Mouse (Mus musculus) brain, embryonic 14.5 days (tissue): Measurements from ENCODE around the gene Xpot.

Experiments
- CTCF ChIP-seq: fragments of 200-500 bp; IDR thresholded peaks from 2 replicates; pipeline ENCODE4 v1.5.1; 2012; ENCODE audit warnings: inconsistent platforms, mild to moderate bottlenecking, moderate library complexity, borderline replicate concordance; ENCODE audit not compliant: insufficient read depth, insufficient read length; ENCODE audit errors: extremely low read depth
- POLR2A ChIP-seq: fragments of 200-500 bp; IDR thresholded peaks from 2 replicates; pipeline ENCODE4 v1.6.1; 2012; ENCODE audit warnings: mild to moderate bottlenecking, inconsistent platforms, borderline replicate concordance; ENCODE audit not compliant: poor library complexity, insufficient read depth, insufficient read length, severe bottlenecking; ENCODE audit errors: extremely low read depth

DNA sequence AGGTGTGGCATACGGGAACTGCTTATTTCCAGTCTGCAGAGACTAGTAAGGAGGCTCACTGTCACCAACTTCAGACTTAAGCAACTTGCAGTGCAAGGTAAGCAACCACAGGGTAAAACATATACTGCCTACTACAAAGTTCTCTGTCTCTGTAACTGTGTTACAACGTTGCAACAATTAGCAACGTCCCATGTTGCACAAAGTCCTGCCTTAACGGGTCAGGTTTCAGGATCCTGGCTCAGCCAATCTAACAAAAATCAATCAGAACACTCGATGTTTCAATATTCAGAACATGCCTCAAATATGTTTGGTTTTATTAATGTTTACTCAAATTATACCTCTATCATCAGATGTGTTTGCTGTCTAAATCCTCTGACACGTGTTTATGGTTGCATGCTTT is 3.7 kb downstream of the Xpot start:
- TF ChIP-seq POLR2A = no peak
- TF ChIP-seq CTCF = no peak
